Mouse (Mus musculus) midbrain, postnatal 0 days (tissue): ENCODE data around the gene Kcnd3. TPM values are rescaled to one million over a fixed set of nuclear protein-coding genes. Genes with fewer than 3 reads are reported as not detected.
A peak's percentile ranks its signal among the peaks of the same experiment; 100 is the strongest.

Experiments
- ATAC-seq: fragments of 200-750 bp; cut with Nextera tagmentation; 2 replicates; pipeline ENCODE4 v1.8.0; 2017; ENCODE audit warnings: moderate number of reproducible peaks, mild to moderate bottlenecking, moderate TSS enrichment, moderate library complexity; ENCODE audit not compliant: low FRiP score
- DNase-seq: peaks from one replicate; pipeline ENCODE4 v3.0.0-alpha.2; 2015; ENCODE audit warnings: low spot score
- H3K27ac ChIP-seq: fragments of 300-500 bp; sonication (generic); 2 replicates; pipeline ENCODE4 v1.5.1; 2014; ENCODE audit warnings: low read depth, mild to moderate bottlenecking, low read length, mixed read lengths
- H3K27me3 ChIP-seq: fragments of 300-500 bp; sonication (generic); 2 replicates; pipeline ENCODE4 v1.6.1; 2014; ENCODE audit warnings: low read length, control low read depth, mixed read lengths; ENCODE audit not compliant: insufficient read depth
- H3K36me3 ChIP-seq: fragments of 300-500 bp; sonication (generic); 2 replicates; pipeline ENCODE4 v1.6.1; 2014; ENCODE audit warnings: low read length, control low read depth, mixed read lengths; ENCODE audit not compliant: insufficient read depth
- H3K4me1 ChIP-seq: fragments of 300-500 bp; sonication (generic); 2 replicates; pipeline ENCODE4 v1.6.1; 2014; ENCODE audit warnings: mild to moderate bottlenecking, control low read depth, antibody characterized with exemption, low read length, mixed read lengths; ENCODE audit not compliant: insufficient read depth
- H3K4me2 ChIP-seq: fragments of 300-500 bp; sonication (generic); 2 replicates; pipeline ENCODE4 v1.6.1; 2014; ENCODE audit warnings: low read depth, mild to moderate bottlenecking, low read length, mixed read lengths; ENCODE audit not compliant: poor library complexity, severe bottlenecking
- H3K4me3 ChIP-seq: fragments of 300-500 bp; sonication (generic); 2 replicates; pipeline ENCODE4 v1.5.1; 2014; ENCODE audit warnings: low read depth, mild to moderate bottlenecking, low read length, moderate library complexity
- H3K9ac ChIP-seq: fragments of 300-500 bp; sonication (generic); replicated peaks from 2 replicates; pipeline ENCODE4 v1.6.1; 2014; ENCODE audit warnings: mild to moderate bottlenecking, low read length, moderate library complexity, mixed read lengths; ENCODE audit not compliant: poor library complexity, severe bottlenecking
- H3K9me3 ChIP-seq: fragments of 300-500 bp; sonication (generic); 2 replicates; pipeline ENCODE4 v1.6.1; 2016; ENCODE audit warnings: low read length, control low read depth
- CTCF ChIP-seq: IDR thresholded peaks from 2 replicates; pipeline ENCODE4 v1.5.1; 2016; ENCODE audit warnings: antibody characterized with exemption, mild to moderate bottlenecking
- WGBS: fragments of 180-500 bp; shearing (Covaris S2); extraction: QIAGEN DNeasy Blood & Tissue Kit; methylation state at CpG from one replicate; pipeline ENCODE4 v1.1.7; 2014; 5-methylcytosine and 5-hydroxymethylcytosine counted together
- polyA plus RNA-seq: library from polyadenylated mRNA; unstranded; fragments of >200 nt; fragmentation: Nextera tagmentation; extraction: Ambion mirVana; gene quantifications from 2 replicates; pipeline ENCODE4 v1.2.1, GENCODE M21; 2015
- total RNA-seq: library from RNA; depleted of rRNA; stranded (reverse); fragments of >200 nt; gene quantifications from 2 replicates; pipeline ENCODE4 v1.2.3, GENCODE M21; 2014

The Kcnd3 gene
- total and polyA plus RNA-seq, 2 experiments from 2014 or later = 10.6 to 80.5 TPM

GRCm38 (mm10) chr3:105568851-105569250 lies 116.7 kb downstream of the Kcnd3 start:
- ATAC-seq (peak; percentile 29; the same call in 1 of the 2 replicates), DNase-seq (no peak)
- Histone ChIP-seq H3K4me2 (peak overlapping the region; percentile 12; the same call in 1 of the 2 replicates), H3K27ac (peak overlapping the region; percentile 51), H3K9me3 (no peaks in the 10 kb centered on the region), H3K4me1 (peaks cover 26% of the 10 kb centered on the region), H3K9ac (no peak overlapping the region), H3K36me3 (no peaks in the 10 kb centered on the region), H3K4me3 (no peak overlapping the region), H3K27me3 (no peaks in the 10 kb centered on the region)
- WGBS = 54% methylated on average over 9 of the region's 9 CpGs
- peak; percentile 59 for TF ChIP-seq CTCF

GRCm38 (mm10) chr3:105569310-105569752 lies 117.2 kb downstream of the Kcnd3 start:
- DNase-seq (no peak), ATAC-seq (no peak)
- 16% methylated on average over 6 of the region's 6 CpGs for WGBS
- TF ChIP-seq CTCF = no peak
- Histone ChIP-seq H3K27ac (peak overlapping the region; percentile 51), H3K9ac (no peak overlapping the region), H3K36me3 (no peaks in the 10 kb centered on the region), H3K4me1 (peaks cover 26% of the 10 kb centered on the region), H3K9me3 (no peaks in the 10 kb centered on the region), H3K27me3 (no peaks in the 10 kb centered on the region), H3K4me2 (no peak overlapping the region; the same call in 1 of the 2 replicates), H3K4me3 (no peak overlapping the region)

GRCm38 (mm10) chr3:105569950-105570349 lies 117.8 kb downstream of the Kcnd3 start:
- H3K36me3 ChIP-seq = no peaks in the 10 kb centered on the region
- DNase-seq (no peak), ATAC-seq (no peak)
- 72% methylated on average over 9 of the region's 9 CpGs for WGBS
- H3K9me3 ChIP-seq = no peaks in the 10 kb centered on the region
- 0 out of 2 replicates have a peak overlapping the region, but pooled peaks have one; percentile 13 for H3K9ac ChIP-seq
- H3K4me3 ChIP-seq = no peak overlapping the region
- no peak for TF ChIP-seq CTCF
- 0 out of 2 replicates have a peak overlapping the region, but pooled peaks have one; percentile 26 for H3K27ac ChIP-seq
- H3K4me2 ChIP-seq = no peak overlapping the region
- H3K4me1 ChIP-seq = peaks cover 26% of the 10 kb centered on the region
- no peaks in the 10 kb centered on the region for H3K27me3 ChIP-seq

GRCm38 (mm10) chr3:105570818-105571217 lies 118.7 kb downstream of the Kcnd3 start:
- no peak overlapping the region for H3K4me3 ChIP-seq
- DNase-seq (no peak), ATAC-seq (no peak)
- peaks cover 26% of the 10 kb centered on the region for H3K4me1 ChIP-seq
- H3K27ac ChIP-seq = 0 out of 2 replicates have a peak overlapping the region, but pooled peaks have one; percentile 12
- no peaks in the 10 kb centered on the region for H3K9me3 ChIP-seq
- TF ChIP-seq CTCF = no peak
- H3K9ac ChIP-seq = no peak overlapping the region
- H3K27me3 ChIP-seq = no peaks in the 10 kb centered on the region
- H3K4me2 ChIP-seq = no peak overlapping the region
- 56% methylated on average over 3 of the region's 3 CpGs for WGBS
- H3K36me3 ChIP-seq = no peaks in the 10 kb centered on the region

GRCm38 (mm10) chr3:105571944-105572343 lies 119.8 kb downstream of the Kcnd3 start:
- peaks cover 26% of the 10 kb centered on the region for H3K4me1 ChIP-seq
- H3K4me3 ChIP-seq = no peak overlapping the region
- H3K27ac ChIP-seq = no peak overlapping the region
- ATAC-seq (no peak), DNase-seq (no peak)
- no peak overlapping the region for H3K4me2 ChIP-seq
- TF ChIP-seq CTCF = no peak
- no peaks in the 10 kb centered on the region for H3K36me3 ChIP-seq
- no peaks in the 10 kb centered on the region for H3K27me3 ChIP-seq
- H3K9ac ChIP-seq = no peak overlapping the region
- H3K9me3 ChIP-seq = no peaks in the 10 kb centered on the region
- WGBS = 76% methylated on average over 1 of the region's 1 CpGs

GRCm38 (mm10) chr3:105573156-105573555 lies 121.0 kb downstream of the Kcnd3 start:
- ATAC-seq = no peak
- DNase-seq = no peak
- Histone ChIP-seq H3K4me3 (no peak overlapping the region), H3K27me3 (no peaks in the 10 kb centered on the region), H3K4me2 (no peak overlapping the region), H3K27ac (no peak overlapping the region), H3K9me3 (no peaks in the 10 kb centered on the region), H3K36me3 (no peaks in the 10 kb centered on the region), H3K4me1 (peaks cover 21% of the 10 kb centered on the region), H3K9ac (no peak overlapping the region)
- WGBS = 84% methylated on average over 2 of the region's 2 CpGs
- TF ChIP-seq CTCF = no peak
